Mouse (Mus musculus) WW6 (cell line): ENCODE results near the gene Atrip.

Experiments used
- DNase-seq: peaks from one replicate; pipeline ENCODE4 v3.0.0-alpha.2; 2013; ENCODE audit warnings: low read depth, low spot score

The Atrip gene

DNA sequence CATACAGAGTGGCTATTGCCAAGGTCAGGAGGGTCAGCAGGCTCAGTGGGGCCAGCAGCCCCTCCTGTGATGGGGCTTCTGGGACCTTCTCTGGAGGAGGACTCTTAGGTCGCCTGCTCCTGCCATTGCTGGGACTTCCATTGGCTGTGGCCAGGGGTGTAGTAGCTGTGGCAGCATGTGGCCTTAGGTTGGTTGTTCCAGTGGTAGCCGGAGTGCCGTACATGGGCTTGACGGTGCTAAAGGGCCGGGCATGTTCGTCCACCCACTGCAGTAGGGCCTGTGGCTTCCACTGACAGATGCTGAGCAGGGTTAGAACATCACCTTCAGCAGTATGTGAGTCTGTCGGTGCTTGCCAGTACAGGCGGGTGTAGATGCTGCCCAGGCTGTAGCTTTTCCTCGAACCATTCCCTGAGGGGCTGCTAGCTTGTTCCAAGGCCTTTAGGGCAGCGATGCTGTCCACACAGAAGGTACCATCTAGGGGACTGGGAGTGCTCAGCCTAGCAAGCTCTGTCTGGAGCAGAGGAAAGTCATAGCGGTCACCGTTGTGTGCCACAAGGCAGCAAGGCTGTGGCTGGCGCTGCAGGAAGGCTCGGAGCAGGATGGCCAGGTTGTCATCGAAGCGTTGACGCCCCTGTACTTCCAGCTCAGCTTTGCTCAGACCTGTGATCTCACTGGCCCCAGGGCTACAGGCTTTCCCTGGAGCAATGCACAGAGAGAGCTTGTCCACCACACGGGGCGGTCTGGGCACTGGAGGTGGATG, 15.7 kb downstream of the Atrip start:
- no peak for DNase-seq

GRCm38 (mm10) chr9:109057543-109057942, 16.4 kb downstream of the Atrip start:
- DNase-seq: no peak

- no peak for DNase-seq
Observed at GRCm38 (mm10) chr9:109056916-109057315, 17.0 kb downstream of the Atrip start.

GRCm38 (mm10) chr9:109056081-109056690, 17.7 kb downstream of the Atrip start:
- no peak for DNase-seq

DNA sequence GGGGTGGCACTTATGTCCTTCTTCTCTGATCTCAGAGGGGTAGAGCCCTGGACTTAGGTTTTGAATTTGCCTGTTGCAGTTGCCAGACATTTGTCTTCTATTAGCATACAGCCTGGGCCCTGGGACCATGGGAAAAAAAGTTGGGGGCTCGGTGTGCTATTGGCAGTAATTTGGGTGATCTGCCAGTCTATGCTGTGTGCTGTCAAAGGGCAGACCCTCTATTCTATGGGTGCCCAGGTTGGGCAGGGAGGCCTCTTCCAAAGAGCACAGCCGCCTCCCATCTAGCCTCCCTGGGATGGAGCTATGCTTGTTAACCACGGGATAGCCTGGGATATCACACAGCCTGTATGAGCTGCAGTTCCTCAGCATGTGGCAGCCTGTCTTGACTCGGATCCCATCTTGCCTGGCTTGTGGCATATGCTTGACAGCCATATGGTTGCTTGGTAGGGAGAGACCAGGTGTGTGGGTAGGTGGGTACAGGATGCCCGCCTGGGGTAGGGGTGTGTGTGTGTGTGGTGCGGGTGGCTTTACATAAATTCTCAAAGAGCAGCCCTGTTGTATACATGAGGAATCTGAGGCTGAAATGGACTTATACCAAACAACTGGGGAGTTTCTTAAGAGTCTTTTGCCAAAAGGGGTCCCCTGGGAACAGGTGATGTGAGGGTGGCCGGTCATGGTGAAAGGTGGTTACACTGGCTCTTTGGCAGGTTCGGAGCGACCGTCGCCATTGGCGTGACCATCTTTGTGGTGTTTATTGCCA, 18.5 kb downstream of the Atrip start:
- DNase-seq: no peak

- no peak for DNase-seq
Observed at GRCm38 (mm10) chr9:109054712-109055111, 19.2 kb downstream of the Atrip start.

GRCm38 (mm10) chr9:109053851-109054250, 20.1 kb downstream of the Atrip start:
- DNase-seq: no peak

GRCm38 (mm10) chr9:109053366-109053765, 20.6 kb downstream of the Atrip start:
- DNase-seq: no peak

DNA sequence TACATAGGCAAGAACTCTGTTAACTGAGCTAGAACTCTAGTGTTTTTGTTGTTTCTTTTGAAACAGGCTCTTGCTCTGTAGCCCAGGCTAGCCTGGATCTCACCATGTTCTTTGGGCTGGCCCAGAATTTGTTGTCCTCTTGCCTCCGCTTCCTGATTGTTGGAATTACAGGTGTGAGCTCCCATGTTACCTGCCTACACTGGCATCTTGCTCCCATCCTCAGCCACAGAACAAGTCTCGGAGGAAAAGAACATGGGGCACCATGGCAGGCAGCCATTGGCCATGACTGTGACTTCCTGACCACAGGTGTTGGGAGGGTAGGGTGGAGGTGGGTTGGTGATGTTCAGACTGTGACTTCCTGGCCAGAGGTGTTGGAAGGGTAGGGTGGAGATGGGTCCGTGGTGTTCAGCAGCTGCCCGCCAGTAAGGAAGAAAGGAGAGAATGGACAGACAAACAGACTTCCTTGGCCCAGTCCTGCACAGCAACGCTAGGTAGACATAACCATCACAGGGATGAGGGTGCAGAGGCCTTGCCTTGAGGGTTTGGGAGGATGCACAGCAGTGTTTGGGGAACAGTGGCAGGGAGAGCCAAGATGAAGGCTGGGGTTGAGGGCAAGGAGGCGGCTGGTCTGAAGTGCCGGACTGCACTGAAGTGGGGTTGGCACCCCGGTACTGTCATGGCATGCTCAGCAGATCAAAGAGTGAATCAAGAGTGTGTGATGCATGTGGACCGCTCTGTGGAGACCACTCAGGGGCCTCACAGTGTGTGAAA, 21.2 kb downstream of the Atrip start:
- DNase-seq: no peak

- DNase-seq: no peak
Observed at GRCm38 (mm10) chr9:109051651-109052489, 22.1 kb downstream of the Atrip start.

DNA sequence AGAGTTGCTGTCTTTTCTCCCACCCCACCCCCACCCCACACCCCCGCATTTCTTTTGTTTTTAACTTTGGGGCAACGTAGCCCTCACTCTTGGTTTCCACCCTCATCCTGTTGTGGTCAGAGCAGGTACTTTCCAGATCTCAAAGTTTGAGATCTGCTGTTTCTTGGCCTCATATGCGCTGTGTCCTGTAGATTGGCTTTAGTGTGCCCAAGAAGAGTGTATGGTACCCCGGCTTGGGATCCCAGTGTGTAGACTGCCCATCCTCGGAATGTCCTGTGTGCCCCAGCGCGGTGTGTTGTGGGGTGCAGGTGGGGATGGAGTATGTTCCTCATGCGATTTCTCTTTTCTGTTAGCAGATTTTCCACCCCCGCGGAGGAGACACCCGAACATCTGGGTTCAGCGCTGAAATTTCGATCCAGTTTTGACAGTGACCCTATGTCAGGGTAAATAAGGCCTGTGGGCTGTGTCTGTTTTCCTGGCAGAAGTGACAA, 22.9 kb downstream of the Atrip start:
- DNase-seq: no peak

GRCm38 (mm10) chr9:109050674-109050997, 23.3 kb downstream of the Atrip start:
- DNase-seq: no peak

- DNase-seq: no peak
Observed at GRCm38 (mm10) chr9:109049996-109050673, 23.8 kb downstream of the Atrip start.

GRCm38 (mm10) chr9:109049316-109049715, 24.6 kb downstream of the Atrip start:
- no peak for DNase-seq

- DNase-seq: peak; percentile 59
Observed at GRCm38 (mm10) chr9:109046306-109046705, 27.6 kb downstream of the Atrip start.

DNA sequence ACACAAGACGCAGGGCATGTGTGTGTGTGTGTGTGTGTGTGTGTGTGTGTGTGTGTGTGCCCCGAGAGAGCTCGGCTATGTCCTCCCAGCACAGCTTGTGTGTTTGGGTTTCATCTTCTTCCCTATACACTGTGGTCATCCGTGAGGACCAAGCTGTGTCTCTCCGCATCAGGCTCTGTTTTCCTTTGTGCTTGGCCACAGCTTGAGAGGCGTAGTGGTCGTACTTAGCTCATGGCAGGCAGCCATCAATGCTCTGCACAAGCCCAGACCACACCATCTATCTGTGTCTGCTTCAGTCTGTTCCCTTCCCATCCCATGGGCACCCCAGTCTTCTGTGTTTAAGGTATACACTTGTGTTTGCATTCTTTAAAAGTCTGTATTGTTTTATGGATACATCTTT, 32.6 kb downstream of the Atrip start:
- no peak for DNase-seq

GRCm38 (mm10) chr9:109040906-109041305, 33.0 kb downstream of the Atrip start:
- no peak for DNase-seq

DNA sequence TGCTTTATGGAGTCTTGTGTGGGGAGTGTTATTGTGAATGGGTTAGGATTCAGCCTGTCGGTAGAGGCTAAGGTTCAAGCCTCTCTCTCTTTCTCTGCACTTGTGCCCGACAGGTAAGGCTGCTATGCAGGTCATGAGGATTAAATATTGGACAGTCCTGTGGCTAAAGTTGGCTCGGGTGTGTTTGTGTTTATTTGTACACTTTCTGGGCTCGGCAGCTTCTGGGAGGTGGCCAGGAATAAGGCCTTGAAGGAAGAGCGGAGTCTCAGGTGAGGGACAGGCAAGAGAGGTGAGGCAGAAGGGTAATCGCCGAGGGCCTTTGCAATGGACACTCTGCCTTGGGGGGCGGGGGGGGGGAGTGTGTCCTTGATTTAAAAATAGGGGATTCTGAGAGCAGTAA, 33.7 kb downstream of the Atrip start:
- DNase-seq: no peak

GRCm38 (mm10) chr9:109039681-109040080, 34.2 kb downstream of the Atrip start:
- DNase-seq: no peak

- no peak for DNase-seq
Observed at GRCm38 (mm10) chr9:109038901-109039364, 35.0 kb downstream of the Atrip start.
